Mouse (Mus musculus): ENCODE measurements around the gene Ankrd22.
"Not testable (repeated sequence)": the region's sequence is repeated elsewhere in the genome, so short reads cannot be mapped to it uniquely, and the experiment has no call there.

Gene Ankrd22

GRCm38 (mm10) chr19:34165891-34166290 is at the start of gene Ankrd22:
Ankrd22 (minus strand) TSS chr19:34166053.
- DNase-seq (ENCODE audit: low spot score in 2 of 2) = peak in 1 of 2 experiments; percentile 28

- DNase-seq (ENCODE audit: low spot score in 2 of 2) = no peak
Observed at GRCm38 (mm10) chr19:34214136-34214535, 48.3 kb upstream of the Ankrd22 start.

DNA sequence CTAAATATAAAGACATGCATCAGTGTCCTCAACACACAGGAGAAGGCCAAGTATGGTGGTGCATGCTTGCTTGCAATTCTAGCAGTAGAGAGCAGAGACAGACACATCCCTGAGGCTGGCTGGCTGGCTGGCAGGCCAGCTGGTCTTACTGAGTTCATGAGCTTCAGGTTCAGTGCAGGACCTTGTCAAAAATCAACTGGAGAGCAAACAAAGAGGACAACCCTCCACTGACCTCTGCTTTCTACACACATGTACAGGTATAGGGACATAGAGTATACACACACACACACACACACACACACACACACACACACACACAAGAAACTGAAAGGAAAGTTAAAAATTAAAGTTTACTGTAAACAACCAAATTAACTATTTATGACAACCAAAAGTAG is 47.4 kb upstream of the Ankrd22 start:
- no peak for DNase-seq (ENCODE audit: low spot score in 2 of 2)

DNA sequence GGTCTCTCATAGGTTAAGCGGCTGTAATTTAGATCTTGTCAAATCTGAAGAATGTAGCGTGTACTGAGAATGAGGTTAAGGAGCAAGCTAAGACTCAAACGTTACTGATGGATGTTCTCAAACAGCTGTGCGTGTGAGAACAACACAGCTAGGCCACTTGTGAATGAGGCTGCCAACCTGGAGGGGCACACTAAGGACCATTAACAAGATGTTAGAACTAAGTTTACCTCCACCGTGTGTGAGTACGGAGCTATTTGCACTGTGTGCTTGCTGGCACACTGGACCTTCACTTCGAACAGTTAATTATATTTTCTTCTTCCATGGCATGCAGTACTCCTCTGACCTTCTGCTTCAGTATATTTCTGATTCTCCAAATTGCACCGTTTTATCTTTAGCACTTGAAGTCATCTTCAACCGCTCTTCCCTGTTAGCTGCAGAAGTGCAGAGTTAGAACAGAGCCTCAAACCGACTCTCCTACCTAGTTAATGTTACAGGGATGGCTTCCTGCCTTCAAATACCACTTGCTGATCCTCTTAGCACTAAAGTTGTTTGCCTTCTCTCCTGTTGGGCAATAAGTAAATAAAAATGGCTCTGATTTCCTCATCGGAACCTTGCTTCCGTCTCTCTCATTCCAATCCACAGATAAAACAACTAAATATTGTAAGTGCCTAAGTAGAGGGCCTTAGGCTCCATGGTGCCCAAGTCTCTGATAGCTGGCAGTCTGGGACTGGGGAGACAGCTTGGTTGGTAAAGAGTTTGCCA is 46.8 kb upstream of the Ankrd22 start:
- DNase-seq (ENCODE audit: low spot score in 2 of 2) = no peak

DNA sequence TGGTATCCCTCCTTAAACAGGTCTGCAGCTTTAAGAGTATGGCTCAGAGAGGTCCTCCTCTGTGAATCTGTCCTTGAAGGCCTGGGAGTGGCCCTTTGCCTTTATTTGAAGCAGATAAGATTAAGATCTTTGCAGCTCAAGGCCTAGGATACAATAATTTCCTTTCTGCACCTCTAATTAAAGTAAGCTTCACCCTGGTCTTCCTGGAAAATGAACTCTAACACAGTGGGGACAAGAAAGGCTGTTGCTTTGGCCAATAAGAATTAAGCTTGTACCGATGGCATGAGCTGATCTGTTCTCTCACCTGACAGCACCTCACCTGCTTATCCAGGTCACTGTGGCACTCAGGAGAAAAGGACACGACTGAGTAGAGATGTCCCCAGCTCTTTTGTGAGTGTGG is 45.0 kb upstream of the Ankrd22 start:
- no peak for DNase-seq (ENCODE audit: low spot score in 2 of 2)

GRCm38 (mm10) chr19:34209930-34210581 is 44.2 kb upstream of the Ankrd22 start:
- no peak for DNase-seq (ENCODE audit: low spot score in 2 of 2)

- no peak for DNase-seq (ENCODE audit: low spot score in 2 of 2)
Observed at GRCm38 (mm10) chr19:34209031-34209430, 43.2 kb upstream of the Ankrd22 start.

GRCm38 (mm10) chr19:34206760-34207440 is 41.0 kb upstream of the Ankrd22 start:
- DNase-seq (ENCODE audit: low spot score in 2 of 2) = no peak

DNA sequence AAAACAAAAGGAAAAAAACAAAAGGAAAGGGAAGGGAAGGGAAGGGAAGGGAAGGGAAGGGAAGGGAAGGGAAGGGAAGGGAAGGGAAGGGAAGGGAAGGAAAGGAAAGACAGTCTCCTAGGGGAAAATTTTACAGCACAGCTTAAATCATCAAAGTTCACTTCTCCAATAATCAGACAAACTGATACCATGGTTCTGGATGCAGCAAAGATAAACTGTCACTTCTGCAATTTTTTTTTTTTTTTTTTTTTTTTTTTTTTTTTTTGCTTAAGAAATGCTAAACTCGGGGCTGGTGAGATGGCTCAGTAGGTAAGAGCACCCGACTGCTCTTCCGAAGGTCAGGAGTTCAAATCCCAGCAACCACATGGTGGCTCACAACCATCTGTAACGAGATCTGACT is 40.3 kb upstream of the Ankrd22 start:
- DNase-seq (ENCODE audit: low spot score in 2 of 2) = not testable (repeated sequence)

DNA sequence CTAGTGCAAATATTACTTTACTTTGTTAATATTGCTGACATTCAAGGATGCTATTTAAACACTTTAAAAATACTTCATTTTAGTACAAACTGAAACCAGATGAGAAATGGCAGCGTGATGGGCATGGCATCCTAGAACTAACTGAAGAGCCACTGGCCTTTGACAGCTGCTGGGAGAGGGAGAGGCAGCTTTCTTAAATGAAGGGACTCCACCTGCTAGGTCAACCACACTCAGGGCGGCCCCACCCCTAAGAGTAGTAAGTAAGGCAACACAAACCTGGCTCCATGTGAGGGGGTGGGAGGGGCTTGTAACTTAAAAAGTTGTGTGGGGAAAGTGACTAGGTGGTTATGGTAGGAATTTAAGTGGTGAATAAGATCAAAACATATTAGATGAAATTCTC is 36.8 kb upstream of the Ankrd22 start:
- peak in 1 of 2 experiments; percentile 27 for DNase-seq (ENCODE audit: low spot score in 2 of 2)

DNA sequence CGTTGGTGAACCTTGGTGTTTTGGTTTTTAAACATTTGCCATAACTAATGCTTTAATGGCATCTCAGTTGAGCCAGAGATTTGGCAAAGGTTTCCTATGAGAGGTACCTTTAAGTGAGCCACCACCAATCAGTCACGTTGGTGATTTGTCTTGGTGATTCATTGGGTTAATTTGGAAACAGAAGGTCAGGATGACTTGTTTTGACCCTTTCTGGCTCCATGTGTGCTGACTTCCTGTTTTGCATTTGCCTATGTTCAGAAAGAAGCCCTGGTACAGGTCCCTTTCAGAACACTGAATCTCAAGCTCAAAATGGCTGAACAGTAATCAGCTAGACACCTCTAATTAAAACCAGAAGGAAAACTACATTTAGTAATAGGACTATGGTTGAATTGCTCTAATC is 33.6 kb upstream of the Ankrd22 start:
- peak in 1 of 2 experiments; percentile 31 for DNase-seq (ENCODE audit: low spot score in 2 of 2)

- no peak for DNase-seq (ENCODE audit: low spot score in 2 of 2)
Observed at GRCm38 (mm10) chr19:34198901-34199300, 33.0 kb upstream of the Ankrd22 start.

DNA sequence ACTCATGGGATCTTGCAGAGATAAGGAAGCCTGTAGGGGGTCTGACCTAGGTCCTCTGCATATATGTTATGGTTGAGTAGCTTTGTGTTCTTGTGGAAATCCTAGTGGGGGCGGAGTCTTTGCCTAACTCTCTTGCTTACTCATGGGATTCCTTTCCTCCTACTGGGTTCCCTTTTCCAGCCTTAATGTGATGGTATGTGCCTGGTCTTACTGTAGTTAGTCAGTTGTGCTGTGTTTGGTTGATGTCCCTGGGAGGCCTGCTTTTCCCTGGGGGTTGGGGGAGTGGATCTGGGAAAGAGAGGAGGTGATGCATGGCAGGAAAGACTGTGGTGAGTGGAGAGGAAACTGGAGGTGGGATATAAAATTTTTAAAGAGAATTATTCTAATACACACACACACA is 32.2 kb upstream of the Ankrd22 start:
- DNase-seq (ENCODE audit: low spot score in 2 of 2) = no peak

GRCm38 (mm10) chr19:34195031-34195430 is 29.2 kb upstream of the Ankrd22 start:
- no peak for DNase-seq (ENCODE audit: low spot score in 2 of 2)

DNA sequence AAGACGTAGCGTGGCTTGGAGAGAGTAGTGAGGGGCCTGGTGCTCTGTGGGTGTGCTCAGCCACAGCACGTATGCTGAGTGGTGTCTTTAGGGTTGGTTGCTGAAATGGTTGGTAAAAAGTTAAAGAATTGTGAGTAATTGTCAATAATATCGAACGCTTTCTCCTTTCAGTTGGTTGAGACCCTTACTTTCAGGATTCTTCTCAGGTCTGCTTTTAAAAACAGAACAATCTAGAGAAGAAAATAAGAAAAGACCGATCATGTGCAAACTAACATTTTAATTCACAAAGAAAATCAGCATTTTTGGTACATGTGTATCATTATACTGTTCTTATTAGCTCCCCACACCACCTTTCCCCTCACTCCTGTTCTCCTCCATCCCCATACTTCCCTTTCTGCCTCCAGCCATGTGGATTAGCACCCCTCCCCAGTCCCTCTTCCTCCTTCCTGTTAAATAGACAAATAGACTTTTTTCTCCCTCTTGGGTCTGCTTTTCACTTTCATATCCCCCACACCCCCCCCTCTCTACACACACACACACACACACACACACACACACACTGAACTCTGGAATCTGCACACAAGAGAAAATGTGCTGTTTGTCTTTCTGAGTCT is 28.4 kb upstream of the Ankrd22 start:
- DNase-seq (ENCODE audit: low spot score in 2 of 2) = peak in 1 of 2 experiments; percentile 36

- DNase-seq (ENCODE audit: low spot score in 2 of 2) = no peak
Observed at GRCm38 (mm10) chr19:34193683-34194082, 27.8 kb upstream of the Ankrd22 start.

DNA sequence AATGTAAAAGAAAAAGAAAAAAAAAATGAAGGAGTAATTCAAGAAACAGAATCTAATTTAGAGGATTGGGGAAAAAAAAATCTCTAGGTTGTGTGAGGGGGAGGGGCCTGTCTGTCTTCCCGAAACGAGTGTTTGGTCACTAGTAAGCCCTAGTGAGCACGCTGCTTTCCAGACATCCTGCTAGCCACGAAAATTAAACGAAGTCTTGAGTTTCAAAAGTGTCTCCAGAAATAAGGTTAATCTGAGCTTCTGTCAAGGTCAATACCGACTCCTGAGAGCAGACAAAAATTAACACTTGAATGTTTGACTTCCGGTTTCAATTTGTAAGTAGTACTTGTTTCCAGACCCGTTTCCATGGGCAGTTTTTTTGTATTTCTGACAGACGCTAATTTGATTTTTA is 27.3 kb upstream of the Ankrd22 start:
- peak in 1 of 2 experiments; percentile 11 for DNase-seq (ENCODE audit: low spot score in 2 of 2)

GRCm38 (mm10) chr19:34192008-34192963 is 26.4 kb upstream of the Ankrd22 start, which contains the start of gene Stambpl1:
Stambpl1 (plus strand) TSS chr19:34192229.
- peak; percentile 78 to 88 for DNase-seq (ENCODE audit: low spot score in 2 of 2)

DNA sequence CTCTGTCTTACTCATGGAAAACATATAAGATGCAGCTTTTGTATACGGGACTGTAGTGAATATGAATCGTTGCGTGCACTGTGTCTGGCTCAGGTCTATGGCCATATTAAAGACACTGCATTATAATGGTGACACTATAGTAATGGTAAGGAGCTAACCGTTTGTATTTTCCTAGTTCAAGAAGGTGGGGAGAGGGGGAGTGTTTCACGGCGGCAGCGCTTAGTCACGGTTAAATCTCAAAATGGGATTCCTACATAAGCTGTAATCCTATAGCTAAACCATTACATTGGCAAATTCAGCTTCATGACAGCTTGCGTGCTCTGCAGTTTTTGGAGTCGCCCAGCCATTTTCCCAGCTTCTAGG is 25.8 kb upstream of the Ankrd22 start:
- no peak for DNase-seq (ENCODE audit: low spot score in 2 of 2)

- no peak for DNase-seq (ENCODE audit: low spot score in 2 of 2)
Observed at GRCm38 (mm10) chr19:34186845-34187244, 21.0 kb upstream of the Ankrd22 start.

DNA sequence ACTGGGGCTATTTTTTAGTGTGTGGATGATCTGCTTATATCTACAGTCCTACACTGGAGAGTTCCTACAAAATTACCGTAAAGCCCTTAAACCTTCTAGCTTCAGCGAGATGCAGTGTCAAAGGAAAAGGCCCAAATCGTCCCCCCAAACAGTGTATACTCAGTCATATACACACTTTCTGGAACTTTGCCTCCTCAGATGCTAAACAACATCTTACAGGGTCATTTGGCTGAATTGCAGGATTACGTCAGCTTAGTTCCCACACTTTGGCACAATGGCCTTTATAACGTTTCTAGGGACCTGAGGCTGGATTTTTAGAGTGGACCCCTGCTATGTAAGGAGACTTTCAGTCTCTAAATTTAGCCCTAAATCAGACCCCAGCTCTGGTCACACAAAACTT is 16.6 kb upstream of the Ankrd22 start:
- DNase-seq (ENCODE audit: low spot score in 2 of 2) = no peak
